Mouse (Mus musculus): ENCODE results near the gene Abca9. TPM values are rescaled to one million over a fixed set of nuclear protein-coding genes. Genes with fewer than 3 reads are reported as not detected.

Abca9 gene
- total and polyA plus RNA-seq, 3 experiments: not detected

GRCm38 (mm10) chr11:110203930-110204329 is 35.9 kb upstream of the Abca9 start:
- H3K36me3 ChIP-seq (ENCODE audit: control insufficient read depth in 1 of 2, insufficient read depth in 2 of 2, low read length in 2 of 2): no peaks in the 10 kb centered on the region
- H3K9ac ChIP-seq (ENCODE audit: control insufficient read depth, low read depth, low read length, poor library complexity, severe bottlenecking): no peak overlapping the region
- no peaks in the 10 kb centered on the region for H3K4me1 ChIP-seq (ENCODE audit: control insufficient read depth in 1 of 2, insufficient read depth in 2 of 2, low read length in 2 of 2)
- no peak for DNase-seq (ENCODE audit: low read depth, low spot score)
- no peaks in the 10 kb centered on the region for H3K79me2 ChIP-seq (ENCODE audit: control insufficient read depth, insufficient read depth, low read length, poor library complexity)
- no peaks in the 10 kb centered on the region for H3K27me3 ChIP-seq (ENCODE audit: control insufficient read depth in 1 of 2, insufficient read depth in 2 of 2, low read length in 2 of 2)
- TF ChIP-seq POLR2A (IDR thresholded peaks at IDR 0.05; ENCODE audit: control insufficient read depth in 1 of 2, insufficient read depth in 1 of 2, low read depth in 1 of 2, low read length in 2 of 2, poor library complexity in 1 of 2) (no peak), ZC3H11A (IDR thresholded peaks at IDR 0.05; ENCODE audit: low read depth, low read length) (no peak), RCOR1 (IDR thresholded peaks at IDR 0.05; ENCODE audit: low read depth, low read length) (no peak), GABPA (IDR thresholded peaks at IDR 0.05; ENCODE audit: low read depth, low read length) (no peak), CTCF (IDR thresholded peaks at IDR 0.05 in 2 of 3, conservative IDR thresholded peaks at IDR 0.05 in 1 of 3; ENCODE audit: control insufficient read depth in 1 of 3, insufficient read depth in 1 of 3, low read depth in 2 of 3, low read length in 3 of 3, poor library complexity in 1 of 3, severe bottlenecking in 1 of 3) (no peak), NRF1 (IDR thresholded peaks at IDR 0.05; ENCODE audit: insufficient read depth, low read depth, low read length, poor library complexity, severe bottlenecking) (no peak), EP300 (IDR thresholded peaks at IDR 0.05; ENCODE audit: low read depth in 1 of 2, low read length in 2 of 2) (no peak), MAZ (IDR thresholded peaks at IDR 0.05; ENCODE audit: low read depth, low read length) (no peak), SMC3 (IDR thresholded peaks at IDR 0.05; ENCODE audit: low read depth, low read length) (no peak), MYC (IDR thresholded peaks at IDR 0.05; ENCODE audit: low read depth, low read length) (no peak), ETS1 (IDR thresholded peaks at IDR 0.05; ENCODE audit: low read depth, low read length) (no peak), CHD1 (IDR thresholded peaks at IDR 0.05; ENCODE audit: low read depth, low read length) (no peak), UBTF (IDR thresholded peaks at IDR 0.05; ENCODE audit: borderline replicate concordance, insufficient read depth, low read depth, low read length) (no peak), ZMIZ1 (IDR thresholded peaks at IDR 0.05; ENCODE audit: low read depth, low read length) (no peak), MXI1 (IDR thresholded peaks at IDR 0.05; ENCODE audit: low read depth, low read length) (no peak), CHD2 (IDR thresholded peaks at IDR 0.05; ENCODE audit: low read length) (no peak), MAX (IDR thresholded peaks at IDR 0.05; ENCODE audit: low read length) (no peak), RAD21 (IDR thresholded peaks at IDR 0.05; ENCODE audit: low read depth, low read length) (no peak), BHLHE40 (IDR thresholded peaks at IDR 0.05; ENCODE audit: borderline replicate concordance, low read depth, low read length) (no peak), POLR2AphosphoS2 (IDR thresholded peaks at IDR 0.05; ENCODE audit: low read length) (no peak)
- H3K27ac ChIP-seq (ENCODE audit: control insufficient read depth, low read depth, low read length): no peak overlapping the region
- H3K9me3 ChIP-seq (replicated peaks; ENCODE audit: insufficient read depth, low read length): no peaks in the 10 kb centered on the region
- H3K4me3 ChIP-seq (ENCODE audit: control insufficient read depth in 1 of 2, insufficient read depth in 1 of 2, low read depth in 2 of 2, low read length in 2 of 2): no peak overlapping the region

GRCm38 (mm10) chr11:110198882-110199281 is 30.9 kb upstream of the Abca9 start:
- H3K79me2 ChIP-seq (ENCODE audit: control insufficient read depth, insufficient read depth, low read length, poor library complexity): no peaks in the 10 kb centered on the region
- H3K27me3 ChIP-seq (ENCODE audit: control insufficient read depth in 1 of 2, insufficient read depth in 2 of 2, low read length in 2 of 2): no peaks in the 10 kb centered on the region
- DNase-seq (ENCODE audit: low read depth, low spot score): no peak
- H3K27ac ChIP-seq (ENCODE audit: control insufficient read depth, low read depth, low read length): no peak overlapping the region
- H3K9ac ChIP-seq (ENCODE audit: control insufficient read depth, low read depth, low read length, poor library complexity, severe bottlenecking): no peak overlapping the region
- no peaks in the 10 kb centered on the region for H3K36me3 ChIP-seq (ENCODE audit: control insufficient read depth in 1 of 2, insufficient read depth in 2 of 2, low read length in 2 of 2)
- H3K9me3 ChIP-seq (replicated peaks; ENCODE audit: insufficient read depth, low read length): no peaks in the 10 kb centered on the region
- no peaks in the 10 kb centered on the region for H3K4me1 ChIP-seq (ENCODE audit: control insufficient read depth in 1 of 2, insufficient read depth in 2 of 2, low read length in 2 of 2)
- no peak for TF ChIP-seq CHD1 (IDR thresholded peaks at IDR 0.05; ENCODE audit: low read depth, low read length)
- no peak for TF ChIP-seq MYB (IDR thresholded peaks at IDR 0.05; ENCODE audit: low read depth, low read length)
- no peak for TF ChIP-seq MAZ (IDR thresholded peaks at IDR 0.05; ENCODE audit: low read depth, low read length)
- no peak for TF ChIP-seq EP300 (IDR thresholded peaks at IDR 0.05; ENCODE audit: low read depth in 1 of 2, low read length in 2 of 2)
- no peak for TF ChIP-seq HCFC1 (IDR thresholded peaks at IDR 0.05; ENCODE audit: low read depth, low read length)
- no peak for TF ChIP-seq GATA1 (IDR thresholded peaks at IDR 0.05; ENCODE audit: low read depth, low read length)
- no peak for TF ChIP-seq MYC (IDR thresholded peaks at IDR 0.05; ENCODE audit: low read depth, low read length)
- no peak for TF ChIP-seq POLR2AphosphoS2 (IDR thresholded peaks at IDR 0.05; ENCODE audit: low read length)
- no peak for TF ChIP-seq ZC3H11A (IDR thresholded peaks at IDR 0.05; ENCODE audit: low read depth, low read length)
- TF ChIP-seq RCOR1 (IDR thresholded peaks at IDR 0.05; ENCODE audit: low read depth, low read length): no peak
- TF ChIP-seq TBP (IDR thresholded peaks at IDR 0.05; ENCODE audit: low read depth, low read length): no peak
- no peak for TF ChIP-seq UBTF (IDR thresholded peaks at IDR 0.05; ENCODE audit: borderline replicate concordance, insufficient read depth, low read depth, low read length)
- TF ChIP-seq POLR2AphosphoS5 (IDR thresholded peaks at IDR 0.05; ENCODE audit: borderline replicate concordance, low read depth, low read length): no peak
- no peak overlapping the region for H3K4me3 ChIP-seq (ENCODE audit: control insufficient read depth in 1 of 2, insufficient read depth in 1 of 2, low read depth in 2 of 2, low read length in 2 of 2)
